In the genomic region with DNA sequence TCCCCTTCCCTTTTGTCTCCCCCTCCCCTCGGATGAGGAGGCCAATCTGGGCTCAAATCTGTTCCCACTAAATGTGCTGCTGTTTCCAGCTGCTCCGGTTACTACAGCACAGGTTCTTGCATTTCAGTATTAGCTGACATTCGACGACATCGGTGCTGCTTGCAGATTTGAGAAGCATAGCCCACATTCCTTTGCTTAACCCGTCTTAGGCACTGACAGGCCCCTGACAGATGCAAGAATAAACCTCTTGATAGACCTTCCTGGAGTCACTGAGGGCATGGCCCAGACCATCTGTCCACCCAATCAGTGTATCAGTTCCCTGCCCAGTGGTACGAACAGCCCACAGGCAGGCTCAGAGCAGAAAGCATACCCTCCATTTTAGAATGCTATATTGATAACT, we compare ENCODE assay signal across 11 mouse cellular contexts. TPM values are rescaled to one million over a fixed set of nuclear protein-coding genes. Genes with fewer than 3 reads are reported as not detected.
A peak's percentile ranks its signal among the peaks of the same experiment; 100 is the strongest.
DNase-seq lines count a peak whose midpoint lies in the region; ATAC-seq lines count a peak whose summit lies in the region.
"Had no signal": no experiment of that assay in that cellular context is flagged by ENCODE, and none has a peak within 500 bp of the region (broad histone marks: within the 10 kb centered on the region; RNA-seq: fewer than 3 reads in every experiment).

No protein-coding gene starts in this region.

- H3K27ac ChIP-seq in kidney, embryonic 15.5 days: peak overlapping the region; percentile 79
- H3K27ac ChIP-seq in embryonic facial prominence, embryonic 12.5 days: peak overlapping the region; percentile 88
- no peak overlapping the region; the same call in 1 of the 2 replicates for H3K27ac ChIP-seq in hindbrain, embryonic 14.5 days
- H3K27ac ChIP-seq in neural tube, embryonic 13.5 days (replicated peaks): peak overlapping the region; percentile 76; the same call in 1 of the 2 replicates
- no peak overlapping the region for H3K27ac ChIP-seq in liver, embryonic 12.5 days
- H3K27ac ChIP-seq: liver, embryonic 13.5 days had no signal

- H3K4me3 ChIP-seq in kidney, embryonic 15.5 days (replicated peaks): no peak overlapping the region
- H3K4me3 ChIP-seq in embryonic facial prominence, embryonic 12.5 days: no peak overlapping the region
- no peak overlapping the region for H3K4me3 ChIP-seq in hindbrain, embryonic 14.5 days (replicated peaks; ENCODE audit: low read length)
- H3K4me3 ChIP-seq in neural tube, embryonic 13.5 days: no peak overlapping the region
- H3K4me3 ChIP-seq in liver, embryonic 12.5 days: no peak overlapping the region
- H3K4me3 ChIP-seq: liver, embryonic 13.5 days had no signal

- H3K4me1 ChIP-seq in kidney, embryonic 15.5 days: peaks cover 26% of the 10 kb centered on the region
- H3K4me1 ChIP-seq in embryonic facial prominence, embryonic 12.5 days: peaks cover 31% of the 10 kb centered on the region
- peaks cover 17% of the 10 kb centered on the region for H3K4me1 ChIP-seq in hindbrain, embryonic 14.5 days (replicated peaks; ENCODE audit: control insufficient read depth, insufficient read depth, low read length)
- peaks cover 26% of the 10 kb centered on the region for H3K4me1 ChIP-seq in neural tube, embryonic 13.5 days (replicated peaks)
- peaks cover 10% of the 10 kb centered on the region; the same call in 1 of the 2 replicates for H3K4me1 ChIP-seq in liver, embryonic 12.5 days

- no peak overlapping the region for H3K9ac ChIP-seq in kidney, embryonic 15.5 days
- H3K9ac ChIP-seq in embryonic facial prominence, embryonic 12.5 days: no peak overlapping the region
- H3K9ac ChIP-seq in hindbrain, embryonic 14.5 days: no peak overlapping the region
- no peak overlapping the region for H3K9ac ChIP-seq in neural tube, embryonic 13.5 days
- no peak overlapping the region for H3K9ac ChIP-seq in liver, embryonic 12.5 days
- H3K9ac ChIP-seq: liver, embryonic 13.5 days had no signal

- H3K27me3 ChIP-seq in kidney, embryonic 15.5 days: no peaks in the 10 kb centered on the region
- no peaks in the 10 kb centered on the region for H3K27me3 ChIP-seq in embryonic facial prominence, embryonic 12.5 days
- H3K27me3 ChIP-seq in hindbrain, embryonic 14.5 days (ENCODE audit: control insufficient read depth, insufficient read depth, low read length): no peaks in the 10 kb centered on the region
- no peaks in the 10 kb centered on the region for H3K27me3 ChIP-seq in neural tube, embryonic 13.5 days
- no peaks in the 10 kb centered on the region for H3K27me3 ChIP-seq in liver, embryonic 12.5 days (replicated peaks)
- H3K27me3 ChIP-seq: liver, embryonic 13.5 days had no signal

- 23% methylated on average over 7 of the region's 7 CpGs for WGBS in kidney, embryonic 15.5 days
- 10% methylated on average over 7 of the region's 7 CpGs for WGBS in embryonic facial prominence, embryonic 12.5 days
- 28% methylated on average over 7 of the region's 7 CpGs for WGBS in hindbrain, embryonic 14.5 days
- 33% methylated on average over 7 of the region's 7 CpGs for WGBS in neural tube, embryonic 13.5 days
- 62% methylated on average over 7 of the region's 7 CpGs for WGBS in liver, embryonic 12.5 days (ENCODE audit: insufficient replicate concordance)

- H3K4me2 ChIP-seq in kidney, embryonic 15.5 days: no peak overlapping the region
- H3K4me2 ChIP-seq in embryonic facial prominence, embryonic 12.5 days (replicated peaks): peak overlapping the region; percentile 25; the same call in 1 of the 2 replicates
- H3K4me2 ChIP-seq in hindbrain, embryonic 14.5 days (replicated peaks): no peak overlapping the region
- no peak overlapping the region for H3K4me2 ChIP-seq in neural tube, embryonic 13.5 days
- no peak overlapping the region for H3K4me2 ChIP-seq in liver, embryonic 12.5 days
- H3K4me2 ChIP-seq: liver, embryonic 13.5 days had no signal

- no peak for DNase-seq in kidney, postnatal 4 days
- no peak for DNase-seq in hindbrain, embryonic 14.5 days (ENCODE audit: low spot score)
- no peak for DNase-seq in left cerebral cortex, postnatal 14 days (ENCODE audit: low spot score in 2 of 2)
- DNase-seq in testis, postnatal 10 days (ENCODE audit: low spot score): no peak
- DNase-seq: cerebellum, adult 9-11 months; liver, embryonic 13.5 days; right cerebral cortex, postnatal 4 days had no signal

- ATAC-seq in kidney, embryonic 15.5 days (replicated peaks; ENCODE audit: low FRiP score): no peak
- ATAC-seq in embryonic facial prominence, embryonic 12.5 days (ENCODE audit: insufficient number of reproducible peaks, insufficient read depth, low FRiP score, low TSS enrichment): peak; percentile 59
- ATAC-seq in hindbrain, embryonic 14.5 days (ENCODE audit: low FRiP score): 0 out of 2 replicates have a peak, but pooled peaks have one; percentile 19
- peak; percentile 10; the same call in 1 of the 2 replicates for ATAC-seq in neural tube, embryonic 13.5 days (ENCODE audit: low read depth)
- ATAC-seq in liver, embryonic 12.5 days: no peak

- H3K9me3 ChIP-seq in kidney, embryonic 15.5 days (replicated peaks): no peaks in the 10 kb centered on the region
- no peaks in the 10 kb centered on the region for H3K9me3 ChIP-seq in embryonic facial prominence, embryonic 12.5 days
- H3K9me3 ChIP-seq in hindbrain, embryonic 14.5 days (ENCODE audit: control insufficient read depth, low read length): no peaks in the 10 kb centered on the region
- no peaks in the 10 kb centered on the region for H3K9me3 ChIP-seq in neural tube, embryonic 13.5 days
- H3K9me3 ChIP-seq in liver, embryonic 12.5 days (replicated peaks): no peaks in the 10 kb centered on the region
- H3K9me3 ChIP-seq: liver, embryonic 13.5 days had no signal

- peaks cover 69% of the 10 kb centered on the region for H3K36me3 ChIP-seq in kidney, embryonic 15.5 days
- H3K36me3 ChIP-seq in embryonic facial prominence, embryonic 12.5 days: peaks cover 40% of the 10 kb centered on the region
- H3K36me3 ChIP-seq in hindbrain, embryonic 14.5 days (replicated peaks; ENCODE audit: control insufficient read depth, insufficient read depth): peaks cover 21% of the 10 kb centered on the region
- H3K36me3 ChIP-seq in neural tube, embryonic 13.5 days: peaks cover 43% of the 10 kb centered on the region
- H3K36me3 ChIP-seq in liver, embryonic 12.5 days: peaks cover 35% of the 10 kb centered on the region

- intact Hi-C loops in left cerebral cortex, postnatal 14 days (cut with DNase I): no loop called here

RNA-seq across cellular contexts. Expression of gene Dnmt3a, which starts 38.1 kb away (rescaled TPM):
- polyA plus RNA-seq in kidney, embryonic 15.5 days (2015; fragmentation: Nextera tagmentation; extraction: Ambion mirVana): 124 and 132 TPM in 2 replicates
- polyA plus RNA-seq in embryonic facial prominence, embryonic 12.5 days (2016; fragmentation: Nextera tagmentation; extraction: Ambion mirVana): 220 and 229 TPM in 2 replicates
- polyA plus RNA-seq in hindbrain, embryonic 14.5 days (2014; fragmentation: Nextera tagmentation; extraction: Ambion mirVana): 61.9 and 62.1 TPM in 2 replicates
- polyA plus RNA-seq in neural tube, embryonic 13.5 days (2015; fragmentation: Nextera tagmentation; extraction: Ambion mirVana): 95.7 and 118 TPM in 2 replicates
- polyA plus RNA-seq in liver, embryonic 12.5 days (2016; fragmentation: Nextera tagmentation; extraction: Ambion mirVana): 57.9 and 58.7 TPM in 2 replicates
- total RNA-seq in left cerebral cortex, postnatal 14 days (2021): 100 to 1,000 TPM; 337 to 343 TPM

Comparison
In these comparisons a context has a peak if more than half of its experiments do, and no peak if none do; other contexts are left out.
1. ATAC-seq: peak in embryonic facial prominence, embryonic 12.5 days (single experiment), hindbrain, embryonic 14.5 days (single experiment) and neural tube, embryonic 13.5 days (single experiment); none in kidney, embryonic 15.5 days (single experiment) and liver, embryonic 12.5 days (single experiment).
2. H3K27ac ChIP-seq: peak in kidney, embryonic 15.5 days (single experiment), embryonic facial prominence, embryonic 12.5 days (single experiment) and neural tube, embryonic 13.5 days (single experiment); none in hindbrain, embryonic 14.5 days (single experiment) and liver, embryonic 12.5 days (single experiment).